Mouse (Mus musculus) kidney, postnatal 14 days (tissue): ENCODE data around the gene Ogfod3.

Source experiments
- DNase-seq: peaks from one replicate; pipeline ENCODE4 v3.0.0; 2022; ENCODE audit warnings: mixed read lengths

Gene Ogfod3

DNA sequence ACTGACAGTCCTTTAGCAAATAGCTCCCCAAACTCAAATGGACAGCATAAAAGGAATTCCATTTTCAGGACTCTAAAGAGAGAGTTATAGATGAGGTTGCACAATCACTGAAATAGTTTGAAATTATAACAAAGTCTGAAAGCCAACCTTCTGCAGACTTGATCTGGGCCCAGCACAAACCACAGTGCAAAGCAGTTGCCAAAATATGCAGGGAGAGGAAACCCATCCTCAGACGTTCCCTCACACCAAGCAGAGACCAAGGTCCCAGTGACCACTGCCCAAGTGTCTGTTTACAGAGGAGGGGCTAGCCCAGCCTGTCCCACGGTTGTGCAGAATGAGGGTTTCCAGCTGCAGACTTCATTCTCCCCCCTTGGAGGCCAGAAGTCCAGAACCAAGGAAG is 5.9 kb downstream of the Ogfod3 start:
- DNase-seq, result peak; percentile 16

- no peak for DNase-seq
Measured at GRCm38 (mm10) chr11:121193415-121193814, 11.1 kb downstream of the Ogfod3 start.

DNA sequence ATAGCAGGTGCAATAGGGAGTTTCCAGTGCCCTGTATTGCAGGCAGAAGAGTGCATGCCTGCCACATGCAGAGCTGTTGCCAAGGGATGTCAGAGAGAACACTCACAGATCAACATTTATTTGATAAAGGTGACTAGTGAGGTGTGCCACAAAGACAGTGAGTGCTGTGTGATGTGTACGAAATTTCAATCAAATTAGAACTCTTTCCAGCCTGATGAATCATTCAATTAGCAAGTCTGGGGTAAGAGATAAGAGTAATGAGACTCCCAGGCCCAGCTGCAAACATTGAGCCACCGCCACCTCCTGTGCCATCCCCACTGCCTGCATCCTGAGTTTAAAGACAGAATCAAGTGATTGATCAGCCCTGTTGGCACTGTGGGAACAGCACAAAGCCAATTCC is 11.8 kb downstream of the Ogfod3 start:
- DNase-seq, result no peak

- peak; percentile 43 for DNase-seq
Measured at GRCm38 (mm10) chr11:121189681-121190080, 14.8 kb downstream of the Ogfod3 start.

- peak; percentile 57 for DNase-seq
Measured at GRCm38 (mm10) chr11:121176285-121177270, 27.9 kb downstream of the Ogfod3 start.

DNA sequence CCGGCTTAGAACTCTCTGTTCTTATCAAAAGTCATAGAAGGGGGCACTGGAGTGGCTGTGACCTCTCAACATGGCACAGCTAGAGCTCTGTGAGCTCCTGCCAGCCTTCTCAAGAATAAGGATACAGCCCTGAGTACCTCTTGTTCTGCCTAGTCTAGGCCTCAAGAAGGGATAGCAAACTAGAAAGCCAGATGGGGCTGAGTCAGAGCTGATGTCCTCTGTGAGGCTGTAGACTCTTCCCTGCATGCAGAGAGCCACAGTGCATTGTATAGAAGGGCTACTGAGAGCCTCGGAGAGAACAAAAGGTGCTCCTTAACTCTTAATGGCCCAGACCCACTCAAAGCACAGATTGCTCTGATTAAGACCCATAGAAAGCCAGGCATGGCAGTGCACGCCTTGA is 30.3 kb downstream of the Ogfod3 start:
- no peak for DNase-seq

DNA sequence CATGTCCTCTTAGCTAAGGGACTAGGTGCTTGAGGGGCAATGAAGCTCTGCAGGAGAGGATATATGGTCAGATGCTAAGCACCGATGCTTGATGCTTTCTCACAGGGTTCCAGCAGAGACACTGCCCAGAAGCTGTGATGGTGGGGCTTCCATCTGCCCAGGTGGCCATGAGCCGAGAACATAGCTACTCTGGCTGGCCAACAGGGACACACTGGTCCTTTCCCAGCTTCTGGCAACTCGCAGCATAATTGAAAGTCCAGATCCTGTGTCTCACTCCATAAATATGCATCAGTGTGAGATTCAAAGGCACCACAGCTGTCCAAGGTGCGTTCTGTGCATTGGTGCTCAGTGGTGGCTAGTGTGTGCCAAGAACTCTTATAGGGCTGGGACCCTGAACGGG is 31.3 kb downstream of the Ogfod3 start:
- DNase-seq, result no peak

GRCm38 (mm10) chr11:121163751-121164150 is 40.8 kb downstream of the Ogfod3 start:
- no peak for DNase-seq

DNA sequence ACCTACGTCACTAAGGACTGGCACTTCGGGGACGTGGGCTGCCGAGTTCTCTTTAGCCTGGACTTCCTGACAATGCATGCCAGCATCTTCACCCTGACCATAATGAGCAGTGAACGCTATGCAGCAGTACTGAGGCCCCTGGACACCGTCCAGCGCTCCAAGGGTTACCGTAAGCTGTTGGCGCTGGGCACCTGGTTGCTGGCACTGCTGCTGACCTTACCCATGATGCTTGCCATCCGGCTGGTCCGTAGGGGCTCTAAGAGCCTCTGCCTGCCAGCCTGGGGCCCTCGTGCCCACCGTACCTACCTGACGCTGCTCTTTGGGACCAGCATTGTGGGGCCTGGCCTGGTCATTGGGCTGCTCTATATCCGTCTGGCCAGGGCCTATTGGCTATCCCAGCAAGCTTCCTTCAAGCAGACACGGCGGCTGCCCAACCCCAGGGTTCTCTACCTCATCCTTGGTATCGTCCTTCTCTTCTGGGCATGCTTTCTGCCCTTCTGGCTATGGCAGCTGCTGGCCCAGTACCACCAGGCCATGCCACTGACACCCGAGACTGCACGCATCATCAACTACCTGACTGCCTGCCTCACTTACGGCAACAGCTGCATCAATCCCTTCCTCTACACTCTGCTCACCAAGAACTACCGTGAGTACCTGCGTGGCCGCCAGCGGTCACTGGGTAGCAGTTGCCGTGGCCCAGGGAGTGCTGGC is 43.7 kb downstream of the Ogfod3 start:
- DNase-seq, result no peak

DNA sequence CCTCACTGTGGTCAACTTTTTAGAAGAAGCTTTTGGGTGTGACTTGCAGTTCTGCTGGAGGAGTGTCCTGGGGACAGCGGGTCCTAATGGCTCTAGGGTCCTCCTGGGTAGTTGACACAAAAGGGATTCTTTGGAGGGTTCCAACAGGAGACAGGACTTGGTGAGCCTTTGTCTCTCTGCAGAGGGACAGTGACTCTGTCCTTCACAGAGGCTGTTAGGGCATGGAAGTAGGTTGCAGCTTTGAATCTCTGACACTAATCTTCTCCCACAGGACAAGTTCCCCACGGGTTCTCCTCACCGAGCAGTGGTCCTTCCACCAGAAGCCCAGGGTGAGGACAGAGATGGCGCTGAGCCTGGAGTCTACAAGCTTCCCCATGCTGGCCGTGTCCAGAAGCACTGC is 44.5 kb downstream of the Ogfod3 start, which contains the start of gene Uts2r:
TSS of gene Uts2r (plus strand) at position 301 of the 400 bp plus-strand sequence.
- no peak for DNase-seq

GRCm38 (mm10) chr11:121156411-121156891 is 48.1 kb downstream of the Ogfod3 start:
- peak; percentile 20 for DNase-seq

DNA sequence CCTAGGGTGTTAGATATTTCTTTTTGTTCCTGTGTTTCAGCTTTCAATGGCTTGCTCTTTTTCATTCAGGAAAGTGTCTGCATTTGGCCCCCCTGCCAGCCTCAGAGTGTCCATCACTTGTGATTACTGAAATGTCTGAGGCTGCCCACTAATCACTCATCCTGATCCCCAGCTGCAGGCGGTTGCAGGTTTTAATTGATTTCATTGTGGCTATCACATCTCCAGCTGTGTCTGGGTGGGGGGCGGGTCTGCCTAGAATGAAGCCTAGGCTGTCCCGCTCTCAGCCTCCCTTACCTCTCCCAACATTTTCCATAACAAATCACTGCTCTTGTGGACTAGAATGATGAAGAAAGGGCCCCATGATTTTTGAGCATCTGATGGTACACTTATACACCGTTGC is 50.3 kb downstream of the Ogfod3 start:
- no peak for DNase-seq

GRCm38 (mm10) chr11:121148193-121148592 is 56.3 kb downstream of the Ogfod3 start:
- no peak for DNase-seq

DNA sequence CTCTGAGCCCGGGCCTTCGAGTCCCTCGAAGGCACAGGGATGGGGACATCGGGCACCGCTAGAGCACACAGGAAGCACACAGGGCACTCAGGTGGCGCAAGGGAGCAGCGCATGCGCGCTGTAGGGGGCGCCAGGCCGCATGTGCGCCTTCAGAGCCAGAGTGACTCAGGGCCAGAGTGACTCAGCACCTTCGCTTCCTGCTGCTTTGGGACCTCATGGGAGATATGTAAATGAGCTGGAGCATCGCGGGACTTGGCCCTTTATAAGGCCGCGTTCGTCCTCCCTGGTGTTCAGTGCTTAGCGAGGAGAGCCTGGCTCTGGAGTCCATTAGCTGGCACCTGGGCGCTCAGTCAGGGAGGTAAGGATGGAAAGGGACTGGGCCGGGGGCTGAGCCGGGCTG is 58.6 kb downstream of the Ogfod3 start, which contains the start of gene Tex19.1:
TSS of gene Tex19.1 (plus strand) at position 279 of the 400 bp plus-strand sequence.
- no peak for DNase-seq

- DNase-seq, result no peak
Measured at GRCm38 (mm10) chr11:121143325-121144015, 61.0 kb downstream of the Ogfod3 start.

- DNase-seq, result no peak
Measured at GRCm38 (mm10) chr11:121138732-121139131, 65.8 kb downstream of the Ogfod3 start.

DNA sequence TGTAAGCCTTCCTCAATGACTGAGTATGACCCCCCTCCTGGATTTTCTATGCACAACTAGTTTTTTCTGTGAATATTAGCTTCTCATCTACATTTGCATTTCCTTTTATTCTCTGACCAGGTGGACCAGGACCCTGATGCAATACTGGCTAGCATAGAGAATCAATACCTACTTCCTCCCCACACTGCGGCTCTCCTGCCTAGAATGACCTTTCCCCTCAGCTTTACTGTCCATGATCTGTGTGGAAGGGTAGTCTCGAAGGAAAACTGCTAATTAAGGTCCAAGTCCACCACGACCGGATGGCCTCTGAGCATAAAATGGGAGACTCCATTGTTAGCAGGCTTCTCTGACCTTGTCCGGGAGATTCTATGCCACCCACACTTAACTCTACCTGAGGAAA is 66.8 kb downstream of the Ogfod3 start:
- DNase-seq, result no peak

- no peak for DNase-seq
Measured at GRCm38 (mm10) chr11:121134600-121134999, 69.9 kb downstream of the Ogfod3 start.

GRCm38 (mm10) chr11:121129616-121130015 is 74.9 kb downstream of the Ogfod3 start:
- no peak for DNase-seq
